Mouse (Mus musculus) cerebellum, adult (tissue): Measurements from ENCODE around the gene Shroom2.

Experiments
- ATAC-seq: cut with Nextera tagmentation; 2 replicates; pipeline ENCODE4 v1.9.2; 2017; ENCODE audit warnings: mild to moderate bottlenecking, moderate library complexity, mixed read lengths; ENCODE audit not compliant: insufficient number of reproducible peaks, low FRiP score, low TSS enrichment

Gene Shroom2

DNA sequence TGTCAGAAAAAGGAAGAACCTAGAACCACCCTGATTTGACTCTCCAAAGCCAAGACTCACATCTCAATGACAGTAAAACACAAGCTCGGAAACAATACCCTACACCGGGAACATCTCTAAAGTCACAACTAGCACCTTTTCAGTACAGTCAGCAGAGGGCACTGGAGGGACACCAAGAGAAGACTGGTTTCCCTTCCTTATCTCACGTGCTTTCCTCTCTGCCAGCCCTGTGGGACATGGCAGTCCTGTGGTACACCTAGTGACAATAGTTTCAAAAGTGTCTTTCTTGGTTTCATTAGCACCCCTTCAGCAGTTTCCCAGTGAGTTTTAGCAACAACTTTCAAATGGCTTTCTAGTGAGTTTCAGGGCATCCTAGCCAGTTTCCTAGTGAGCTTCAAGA lies 63.9 kb downstream of the Shroom2 start:
- 0 out of 2 replicates have a peak, but pooled peaks have one; percentile 36 for ATAC-seq

DNA sequence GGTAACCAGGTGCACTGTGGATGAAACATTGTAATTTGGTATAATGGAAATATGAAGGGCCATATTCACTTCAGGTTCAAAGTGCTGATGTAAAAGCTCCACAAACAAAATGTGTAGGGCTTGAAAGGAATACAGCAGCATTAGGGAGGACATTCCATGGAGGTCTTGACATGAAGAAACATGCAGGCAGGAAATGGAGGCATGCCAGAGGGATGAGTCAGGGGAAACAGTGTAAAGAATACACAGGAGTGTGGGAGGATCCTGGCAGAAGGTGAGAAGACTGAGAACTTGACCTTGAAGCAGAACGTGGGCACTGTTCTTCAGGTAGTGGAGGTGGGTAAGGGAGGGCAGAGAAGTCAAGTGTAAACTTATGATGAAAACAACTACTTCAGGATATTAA lies 65.6 kb downstream of the Shroom2 start:
- ATAC-seq: no peak

DNA sequence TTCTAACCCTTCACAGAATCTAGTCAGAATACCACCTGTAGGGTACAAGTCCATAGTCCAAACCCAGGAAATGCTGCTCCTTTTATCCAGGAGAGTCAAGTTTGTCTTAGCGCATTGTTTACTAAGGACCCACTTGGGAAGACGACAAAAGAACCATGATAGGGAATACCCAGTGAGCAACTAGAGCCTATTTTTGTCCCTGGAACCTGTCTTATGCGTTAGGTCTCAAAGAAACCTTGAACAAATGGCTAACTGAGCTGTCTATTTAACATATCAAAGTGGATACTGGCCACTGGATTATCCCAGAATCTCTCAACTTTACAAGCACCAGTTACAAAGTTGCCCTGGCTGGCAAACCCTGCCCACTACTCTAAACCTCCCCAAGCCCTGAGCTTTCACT lies 67.6 kb downstream of the Shroom2 start:
- no peak for ATAC-seq

DNA sequence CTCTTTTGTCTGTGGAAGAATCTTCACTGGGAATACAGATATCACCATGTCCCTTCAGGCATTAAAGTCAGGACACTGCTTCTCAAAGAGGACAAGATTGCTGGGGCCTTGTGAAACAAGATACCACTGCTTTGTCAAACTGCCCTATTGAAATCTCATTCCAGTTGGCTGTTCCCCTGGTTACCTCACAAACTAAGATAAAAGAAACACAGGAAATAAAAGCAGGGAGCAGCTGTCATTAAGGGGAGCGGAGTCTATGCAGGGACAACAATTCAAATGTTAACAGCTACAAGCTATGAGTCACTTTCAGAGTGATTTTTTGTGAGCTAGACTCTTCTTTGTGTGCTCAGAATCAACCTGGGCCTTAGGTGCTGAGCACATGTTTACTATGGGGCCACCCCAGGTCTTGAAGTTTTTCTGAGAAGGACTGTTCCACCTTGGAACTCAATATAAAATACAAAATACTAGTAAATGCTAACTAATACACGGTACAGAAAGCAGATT lies 78.4 kb downstream of the Shroom2 start:
- no peak for ATAC-seq

DNA sequence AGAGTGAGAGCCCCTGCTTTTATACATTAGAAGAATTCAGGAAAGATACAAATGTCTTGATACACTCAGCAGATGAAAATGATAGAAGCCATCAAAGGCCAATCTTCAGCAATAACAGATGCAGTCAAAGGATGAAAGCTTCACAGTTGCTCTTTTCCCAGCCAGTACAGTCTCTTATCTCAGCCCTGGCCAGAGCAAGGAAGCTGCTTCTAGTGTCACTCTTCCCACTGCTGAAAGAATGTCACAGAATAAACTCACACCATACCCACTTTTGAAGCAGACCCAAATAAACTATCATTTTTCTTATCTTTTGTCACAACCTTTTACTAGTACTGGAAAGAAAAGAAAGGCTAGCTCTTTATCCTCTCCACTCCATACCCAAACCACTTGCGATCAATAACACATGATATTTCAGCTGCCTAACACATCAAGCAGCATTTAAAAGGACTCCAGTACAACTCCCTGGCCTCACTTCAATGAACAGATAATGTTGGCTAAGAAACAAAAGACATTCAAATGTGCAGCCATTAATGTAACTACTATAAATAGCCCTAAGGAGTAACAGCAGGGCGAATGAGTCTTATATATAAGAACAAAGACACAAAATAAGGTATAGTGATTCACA lies 90.0 kb downstream of the Shroom2 start:
- ATAC-seq: no peak

DNA sequence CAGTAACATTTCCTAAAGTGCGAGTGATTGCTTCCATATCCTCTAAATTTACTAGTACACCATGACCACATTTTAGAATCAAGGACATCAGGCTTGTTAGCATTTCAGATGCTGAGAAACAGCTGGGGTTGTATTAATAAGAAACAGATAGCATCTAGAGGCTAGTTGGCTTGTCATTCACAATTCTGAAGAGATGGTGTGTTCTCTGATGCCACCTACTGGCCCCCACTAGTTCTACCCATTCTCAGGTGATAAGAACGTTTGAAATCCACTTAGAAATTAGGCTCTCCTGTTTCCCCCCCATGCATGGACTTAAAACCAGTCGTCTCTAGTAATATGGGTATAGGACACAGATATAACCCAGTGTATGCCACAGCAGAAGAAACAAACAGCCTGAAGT lies 92.9 kb downstream of the Shroom2 start:
- ATAC-seq: no peak

DNA sequence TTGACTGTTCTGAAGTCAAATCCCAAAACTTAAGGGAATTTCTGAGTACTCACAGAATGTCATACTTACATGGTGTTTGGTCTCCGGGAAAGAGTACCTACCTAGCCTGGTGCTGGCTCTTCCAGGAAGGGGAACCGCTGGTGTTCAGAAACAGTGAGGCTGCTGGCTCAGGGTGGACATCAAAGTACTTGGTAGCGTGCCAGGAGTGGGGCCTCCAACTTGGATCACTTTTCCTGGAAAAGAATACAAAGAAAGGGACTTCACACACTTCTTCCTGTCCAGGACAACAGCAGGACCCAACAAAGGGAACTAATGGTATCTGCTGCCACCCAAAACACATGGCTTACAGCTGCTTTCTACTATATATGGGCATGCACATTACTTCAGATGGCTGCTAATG lies 95.8 kb downstream of the Shroom2 start:
- no peak for ATAC-seq

DNA sequence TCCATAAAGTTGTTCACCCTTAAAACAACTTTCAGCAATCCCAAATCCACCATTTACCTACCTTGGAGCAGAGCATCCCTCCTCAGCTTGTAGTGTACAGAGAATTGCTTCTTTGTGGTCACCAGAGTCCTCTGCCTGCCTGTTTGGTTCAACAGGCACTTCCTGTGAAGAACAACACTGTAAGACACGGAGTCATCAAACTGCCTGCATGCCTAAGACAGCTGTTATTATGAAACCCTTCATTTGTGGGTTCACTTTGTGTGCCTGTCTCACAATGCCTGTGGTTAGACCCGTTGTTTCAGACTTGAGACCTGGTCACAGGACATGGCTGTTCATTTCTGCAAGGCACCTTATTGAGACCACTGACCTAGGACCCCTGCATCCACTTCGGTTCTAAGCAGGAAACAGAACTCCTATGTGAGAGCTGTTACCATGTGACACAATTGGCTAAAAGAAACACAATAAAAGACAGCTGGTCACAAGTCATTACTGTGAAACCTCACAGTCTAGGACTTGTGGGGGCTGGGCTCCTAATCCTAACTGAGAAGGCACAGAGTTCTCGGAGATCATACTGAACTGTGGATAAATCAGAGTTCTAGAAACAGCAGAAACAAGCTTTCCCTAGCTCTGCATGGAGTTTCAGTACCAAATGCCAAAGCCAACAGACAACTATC lies 111.8 kb downstream of the Shroom2 start:
- no peak for ATAC-seq

DNA sequence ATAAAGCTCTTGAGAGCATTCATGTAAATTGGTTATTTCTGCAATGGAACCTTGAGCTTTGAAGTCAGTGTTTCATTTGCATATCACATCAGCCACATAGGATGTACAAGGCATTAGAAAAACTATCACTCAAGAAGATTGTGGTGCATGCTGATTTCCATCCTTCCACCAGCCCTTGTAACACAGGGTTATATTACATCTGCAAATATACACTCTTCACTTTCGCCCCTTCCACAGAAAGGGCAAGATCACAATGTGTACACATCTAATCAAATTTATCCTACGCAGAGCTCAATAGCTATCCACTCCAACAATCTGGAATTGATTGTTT lies 112.7 kb downstream of the Shroom2 start:
- no peak for ATAC-seq

DNA sequence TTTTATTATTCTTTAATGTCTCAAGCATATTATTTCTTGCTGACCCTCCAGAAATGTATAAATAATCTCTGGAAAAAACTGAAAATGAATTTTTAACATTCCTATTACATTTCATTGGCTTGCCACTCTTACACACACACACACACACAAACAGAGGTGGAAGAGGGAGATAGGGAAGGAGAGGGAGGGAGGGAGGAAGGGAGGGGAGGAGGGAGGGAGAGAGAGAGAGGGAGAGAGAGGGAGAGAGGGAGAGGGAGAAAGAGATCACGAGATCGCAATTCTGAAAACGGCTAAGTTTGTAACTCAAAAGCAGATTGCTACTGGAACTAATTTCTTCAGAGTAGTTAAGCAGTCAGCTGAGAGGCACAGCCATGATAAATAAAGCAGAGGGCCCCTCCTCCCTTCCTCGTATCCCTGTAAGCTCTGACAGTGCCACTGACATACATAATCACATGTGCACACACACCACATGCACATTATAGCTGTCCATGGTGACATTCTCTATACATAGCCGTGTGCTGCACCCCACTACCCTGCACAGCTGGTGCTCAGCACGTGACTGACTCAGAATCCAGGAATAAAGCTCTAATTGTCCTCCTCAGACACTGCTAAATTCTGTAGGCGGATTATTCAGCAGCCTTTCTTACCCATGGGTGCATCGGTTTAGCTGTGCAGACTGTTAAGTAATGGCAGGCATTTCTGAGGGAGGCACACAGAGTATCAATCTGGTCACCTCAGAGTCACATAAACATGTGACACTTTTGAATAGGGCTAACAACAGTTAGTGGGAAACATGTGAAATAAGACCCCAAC lies 113.3 kb downstream of the Shroom2 start:
- no peak for ATAC-seq

DNA sequence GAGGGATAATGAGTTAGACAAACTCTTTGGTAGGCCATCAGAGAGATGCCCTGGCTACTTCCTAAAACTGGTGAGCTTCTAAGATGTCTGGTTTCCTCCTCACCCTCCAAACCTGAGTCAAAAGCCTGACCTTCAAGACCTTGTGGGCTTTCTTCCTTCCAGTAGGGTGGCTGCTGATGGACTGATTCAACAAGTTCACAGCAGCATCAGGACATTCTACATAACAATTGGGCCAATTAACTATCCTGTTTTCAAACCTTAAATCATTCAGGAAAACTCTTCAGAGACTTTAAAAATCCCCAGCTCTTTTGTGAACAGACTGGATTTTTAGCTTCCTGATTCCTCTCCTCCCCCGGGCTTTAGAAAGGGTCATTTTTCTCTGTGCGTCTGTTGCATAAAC lies 116.6 kb downstream of the Shroom2 start:
- ATAC-seq: no peak

DNA sequence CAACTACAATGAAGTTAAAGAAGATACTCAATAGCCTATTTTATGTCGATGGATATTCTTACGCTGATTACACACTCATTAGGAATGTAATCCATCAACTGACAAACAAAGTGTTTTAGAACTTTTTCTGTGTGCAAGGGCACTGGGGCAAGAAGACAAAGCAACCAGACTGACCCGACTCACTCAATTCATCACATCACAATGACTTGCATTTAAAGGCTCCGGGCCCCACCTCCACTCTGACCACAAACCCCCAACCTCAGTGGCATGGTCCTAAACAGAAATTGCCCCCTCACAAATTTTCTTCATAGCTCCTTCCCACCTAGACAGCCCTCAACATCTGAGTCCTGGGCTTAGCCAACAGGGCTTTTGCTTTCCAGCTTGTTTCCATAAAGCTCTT lies 124.4 kb downstream of the Shroom2 start:
- ATAC-seq: no peak

DNA sequence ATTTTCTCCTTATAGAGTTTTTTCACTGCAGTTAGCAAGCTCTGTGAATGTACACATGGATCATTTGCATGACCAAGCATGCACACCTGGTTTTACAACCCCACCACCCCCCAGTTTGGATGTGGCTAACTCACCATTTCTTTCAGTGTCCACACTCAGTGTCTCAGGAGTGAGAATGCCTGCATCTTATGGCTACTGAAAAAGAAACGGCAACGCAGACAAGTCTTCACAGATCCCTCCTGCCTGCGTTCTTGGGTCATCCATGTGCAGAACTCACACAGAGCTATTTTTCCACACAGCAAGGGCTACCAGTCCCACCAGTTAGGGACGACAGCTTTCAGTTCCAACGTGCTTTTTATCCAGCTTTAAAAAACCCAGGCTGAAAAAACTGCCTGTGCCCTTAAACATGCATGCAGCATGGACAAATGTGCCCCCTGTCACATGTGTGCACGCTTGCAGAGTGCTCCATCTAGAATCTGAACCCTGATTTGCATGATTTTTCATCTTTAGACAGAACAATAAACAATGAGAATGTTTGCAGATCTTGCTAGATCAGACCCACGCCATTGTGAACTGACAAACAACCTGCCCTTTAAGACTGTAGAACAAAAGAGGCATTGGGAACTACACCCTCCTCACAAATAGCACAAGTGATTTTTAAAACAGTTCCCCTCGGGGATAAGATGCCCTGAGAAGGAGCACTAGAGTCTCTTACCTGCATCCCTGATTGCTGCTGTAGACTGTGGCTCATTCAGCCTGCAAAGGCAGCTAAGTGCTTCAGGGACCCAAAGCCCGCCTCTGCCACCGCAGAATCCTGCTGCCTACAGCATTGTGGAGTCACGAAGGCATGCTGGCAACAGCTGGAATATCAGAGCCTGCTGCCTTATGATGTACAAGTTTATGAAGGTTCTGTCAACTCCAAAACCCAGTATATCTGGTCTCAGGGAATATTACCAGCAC lies 125.3 kb downstream of the Shroom2 start:
- ATAC-seq: no peak

DNA sequence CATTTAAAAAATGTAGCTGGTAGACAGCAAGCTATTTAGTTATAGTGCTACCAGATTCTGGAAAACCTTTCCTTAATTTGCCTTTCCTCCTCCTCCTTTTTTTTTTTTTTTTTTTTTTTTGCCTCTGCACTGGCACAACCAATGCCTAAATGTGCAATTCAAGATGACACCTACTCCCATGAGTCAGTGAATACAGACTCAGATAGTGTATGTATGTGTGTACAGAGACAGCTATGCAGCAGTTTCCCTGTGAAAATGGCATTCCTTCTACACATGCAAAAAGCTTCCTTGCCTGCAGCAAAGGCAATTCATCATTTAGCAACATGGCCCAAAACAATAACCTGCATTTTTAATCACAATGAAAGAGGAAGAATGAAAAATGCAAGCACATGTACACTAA lies 126.1 kb downstream of the Shroom2 start:
- ATAC-seq: no peak

DNA sequence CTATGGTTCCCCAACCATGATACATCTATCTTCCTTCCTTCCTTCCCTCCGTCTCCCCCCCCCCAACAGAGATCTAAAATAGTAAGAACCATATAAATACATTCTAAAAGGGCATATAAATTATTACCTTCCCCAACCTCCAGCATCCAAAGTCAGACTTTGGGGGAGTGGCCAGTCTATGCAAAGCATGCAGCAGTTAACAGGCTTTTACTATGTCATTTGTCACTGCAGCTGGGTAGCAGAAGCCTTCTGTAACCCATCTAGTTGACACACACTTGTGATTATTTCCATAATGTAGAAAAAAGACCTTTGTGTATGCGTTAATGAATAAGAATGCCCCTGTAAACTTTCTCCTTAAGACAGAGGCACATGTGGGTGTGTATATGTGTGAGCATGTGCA lies 126.6 kb downstream of the Shroom2 start:
- no peak for ATAC-seq

DNA sequence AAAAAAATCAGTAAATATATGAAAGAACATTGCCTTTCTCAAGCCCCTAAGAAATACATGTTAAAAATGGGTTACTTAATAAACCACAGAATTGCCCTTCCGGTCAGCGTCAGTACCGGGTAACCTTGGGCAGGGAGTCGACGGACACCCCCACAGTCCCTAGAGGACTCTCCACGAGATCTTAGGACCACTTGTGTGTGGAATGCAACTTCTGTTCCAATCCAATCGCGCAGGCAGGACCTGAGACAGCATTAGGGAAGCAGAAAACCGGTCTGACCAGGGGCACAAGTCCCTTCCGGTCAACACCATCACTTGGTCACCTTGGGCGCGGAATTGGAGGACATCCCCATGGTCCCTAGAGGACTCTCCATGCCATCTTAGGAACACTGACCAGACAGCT lies 133.9 kb downstream of the Shroom2 start:
- ATAC-seq: no peak

DNA sequence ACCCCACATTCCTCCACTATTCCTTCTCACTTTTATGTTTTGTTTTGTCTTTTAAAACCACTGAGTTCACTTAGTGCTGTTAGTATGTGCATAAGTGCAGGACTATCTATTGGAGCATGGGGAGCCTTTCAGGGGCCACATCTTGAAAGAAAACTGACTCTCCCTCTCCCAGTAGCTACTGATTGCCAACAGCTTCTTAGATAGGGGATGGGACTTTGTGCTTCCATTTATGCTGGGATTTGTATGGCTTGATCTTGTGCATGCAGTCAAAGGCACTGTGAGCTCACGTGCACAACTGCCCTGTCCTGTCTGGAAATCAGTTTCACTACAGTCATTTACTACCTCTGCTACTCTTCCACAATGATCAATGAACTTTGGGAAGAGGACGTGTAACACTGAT lies 147.9 kb downstream of the Shroom2 start:
- no peak for ATAC-seq

DNA sequence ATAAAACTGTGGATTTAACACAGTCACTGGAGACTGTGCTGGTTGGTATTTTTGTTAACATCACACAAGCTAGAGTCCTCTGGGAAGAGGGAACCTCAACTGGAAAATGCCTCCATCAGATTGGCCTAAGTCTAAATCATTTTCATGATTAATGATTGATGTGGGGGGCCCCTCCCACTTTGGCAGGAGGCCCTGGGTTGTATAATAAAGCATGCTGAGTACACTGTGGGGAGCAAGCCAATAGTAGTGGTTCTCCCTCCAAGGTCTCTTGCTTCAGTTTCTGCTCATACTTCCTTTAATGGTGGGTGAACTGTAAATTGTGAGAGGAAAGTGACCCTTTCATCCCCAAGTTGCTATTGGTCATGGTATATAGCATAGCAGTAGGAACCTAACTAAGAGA lies 148.3 kb downstream of the Shroom2 start:
- no peak for ATAC-seq

DNA sequence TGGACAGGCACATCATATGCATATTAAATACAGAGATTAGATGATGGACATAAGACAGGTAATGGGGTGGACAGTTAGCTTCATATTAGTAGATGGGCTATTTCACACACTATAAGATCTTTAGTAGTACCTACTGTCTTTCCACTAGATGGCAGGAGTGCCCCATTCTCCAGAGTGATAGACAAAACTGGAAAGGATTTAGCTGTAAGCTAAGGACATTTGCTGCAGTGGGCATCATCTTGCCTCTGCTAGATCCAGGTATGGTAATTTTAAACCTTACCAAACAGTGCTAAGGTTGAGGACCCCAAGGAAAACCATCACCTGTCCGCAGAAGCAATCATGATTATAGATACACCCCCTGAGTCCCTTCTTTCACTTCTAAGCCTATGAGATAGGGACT lies 150.8 kb downstream of the Shroom2 start:
- no peak for ATAC-seq

DNA sequence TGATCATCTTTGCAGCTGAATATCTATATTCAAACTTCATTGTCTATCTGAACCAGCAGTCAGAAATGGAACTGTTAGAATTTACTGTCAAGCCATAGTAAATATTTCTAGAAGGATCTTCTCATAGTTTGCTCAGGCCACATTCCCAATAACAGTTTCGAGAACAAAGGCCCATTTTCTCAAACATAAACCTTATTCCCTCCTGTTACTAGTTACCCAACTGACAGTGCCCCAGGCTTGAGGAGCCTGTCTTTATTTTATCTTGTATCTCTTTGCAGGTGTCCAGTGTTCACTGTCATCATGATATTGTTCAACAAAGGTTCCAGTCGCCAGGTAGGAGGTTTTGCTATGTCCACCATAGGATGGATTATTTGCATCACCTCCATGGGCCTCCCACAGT lies 206.2 kb downstream of the Shroom2 start, which contains the start of gene Cldn34a:
Cldn34a (plus strand) TSS at position 301 of the 400 bp plus-strand sequence.
- no peak for ATAC-seq
